Mouse (Mus musculus) small intestine, adult 2 months (tissue): ENCODE measurements around the gene Smyd4.

ENCODE experiments used
- CTCF ChIP-seq: fragments of 200-500 bp; IDR thresholded peaks from 2 replicates; pipeline ENCODE4 v1.5.1; 2012; ENCODE audit warnings: low read depth, mild to moderate bottlenecking, control low read depth, inconsistent platforms, low read length, moderate library complexity, mixed read lengths; ENCODE audit not compliant: insufficient replicate concordance, insufficient read length; ENCODE audit errors: extremely low read depth
- POLR2A ChIP-seq: fragments of 200-500 bp; IDR thresholded peaks from 2 replicates; pipeline ENCODE4 v1.6.1; 2012; ENCODE audit warnings: low read depth, mild to moderate bottlenecking, control low read depth, inconsistent platforms, low read length, moderate library complexity

DNA sequence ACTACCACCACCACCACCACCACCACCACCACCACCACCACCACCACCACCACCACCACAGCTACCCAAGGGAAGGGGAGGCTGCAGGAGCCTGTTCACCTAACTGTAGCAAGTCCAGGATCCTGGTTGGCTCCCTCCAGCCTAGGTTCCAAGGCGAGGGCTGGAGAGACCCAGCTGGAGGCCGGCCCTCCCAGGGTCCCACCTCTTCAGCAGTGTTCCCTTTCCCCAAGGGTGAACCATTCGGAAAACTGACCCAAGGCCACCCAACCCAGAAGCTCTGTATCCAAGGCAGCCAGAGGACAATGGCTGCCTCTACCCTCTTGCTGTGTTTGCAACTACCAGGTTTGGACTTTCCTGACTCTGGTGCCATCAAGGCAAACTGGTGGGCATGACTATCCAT, 91.7 kb downstream of the Smyd4 start:
- TF ChIP-seq CTCF (no peak), POLR2A (no peak)
